Comparison of ENCODE assay signal across 8 mouse cellular contexts in the genomic region with DNA sequence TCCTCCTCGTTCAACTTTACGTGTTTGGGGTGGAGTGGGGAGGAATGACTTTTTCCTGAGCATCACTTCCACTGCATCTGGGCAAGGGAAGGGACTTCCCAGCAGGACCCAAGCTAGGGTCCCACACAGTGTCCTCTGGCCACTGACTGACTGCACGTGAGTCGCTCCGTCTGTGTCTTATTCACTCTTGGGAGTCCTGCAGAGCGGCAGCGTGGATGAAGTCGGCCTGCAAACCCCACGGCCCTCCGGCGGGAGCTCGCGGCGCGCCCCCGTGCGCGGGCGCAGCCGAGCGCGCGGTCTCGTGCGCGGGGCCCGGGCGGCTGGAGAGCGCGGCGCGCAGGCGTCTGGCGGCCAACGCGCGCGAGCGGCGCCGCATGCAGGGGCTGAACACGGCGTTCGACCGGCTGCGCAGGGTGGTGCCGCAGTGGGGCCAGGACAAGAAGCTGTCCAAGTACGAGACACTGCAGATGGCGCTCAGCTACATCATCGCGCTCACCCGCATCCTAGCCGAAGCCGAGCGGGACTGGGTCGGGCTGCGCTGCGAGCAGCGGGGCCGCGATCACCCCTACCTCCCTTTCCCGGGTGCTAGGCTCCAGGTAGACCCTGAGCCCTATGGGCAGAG. TPM values are rescaled to one million over a fixed set of nuclear protein-coding genes. Genes with fewer than 3 reads are reported as not detected.
DNase-seq lines count a peak whose midpoint lies in the region; ATAC-seq and TF ChIP-seq lines count a peak whose summit lies in the region.

No protein-coding gene starts in this region.

- H3K27me3 ChIP-seq in forebrain, embryonic 16.5 days (replicated peaks; ENCODE audit: control insufficient read depth, insufficient read depth, low read length): 0 out of 2 replicates have a peak, but pooled peaks cover 2% of the 10 kb centered on the region
- H3K27me3 ChIP-seq in hindbrain, embryonic 14.5 days (ENCODE audit: control insufficient read depth, insufficient read depth, low read length): peaks cover 15% of the 10 kb centered on the region
- H3K27me3 ChIP-seq in midbrain, embryonic 14.5 days (ENCODE audit: control insufficient read depth, insufficient read depth, low read length): no peaks in the 10 kb centered on the region
- H3K27me3 ChIP-seq in stomach, embryonic 16.5 days (ENCODE audit: control insufficient read depth, insufficient read depth, low read length): peaks cover 17% of the 10 kb centered on the region

- H3K27ac ChIP-seq in gastrocnemius, adult 2 months: no peak overlapping the region
- H3K27ac ChIP-seq in forebrain, embryonic 16.5 days (ENCODE audit: low read length): no peak overlapping the region
- peak overlapping the region; percentile 51; the same call in 1 of the 2 replicates for H3K27ac ChIP-seq in hindbrain, embryonic 14.5 days
- H3K27ac ChIP-seq in midbrain, embryonic 14.5 days (replicated peaks; ENCODE audit: low read depth, low read length): peak overlapping the region; percentile 61
- no peak overlapping the region for H3K27ac ChIP-seq in stomach, embryonic 16.5 days (ENCODE audit: low read length)

- H3K9me3 ChIP-seq in forebrain, embryonic 16.5 days (ENCODE audit: control insufficient read depth, low read length): no peaks in the 10 kb centered on the region
- no peaks in the 10 kb centered on the region for H3K9me3 ChIP-seq in hindbrain, embryonic 14.5 days (ENCODE audit: control insufficient read depth, low read length)
- no peaks in the 10 kb centered on the region for H3K9me3 ChIP-seq in midbrain, embryonic 14.5 days (ENCODE audit: control insufficient read depth, low read length)
- H3K9me3 ChIP-seq in stomach, embryonic 16.5 days (replicated peaks; ENCODE audit: control insufficient read depth, low read length): no peaks in the 10 kb centered on the region

- intact Hi-C loops in gastrocnemius, adult 2 months (cut with DNase I): no loop called here
- intact Hi-C loops in left cerebral cortex, postnatal 14 days (cut with DNase I): no loop called here

- TF ChIP-seq CTCF in gastrocnemius, adult 2 months (IDR thresholded peaks at IDR 0.05): no peak

- no peaks in the 10 kb centered on the region for H3K36me3 ChIP-seq in forebrain, embryonic 16.5 days (ENCODE audit: control insufficient read depth, insufficient read depth)
- no peaks in the 10 kb centered on the region for H3K36me3 ChIP-seq in hindbrain, embryonic 14.5 days (replicated peaks; ENCODE audit: control insufficient read depth, insufficient read depth)
- no peaks in the 10 kb centered on the region for H3K36me3 ChIP-seq in midbrain, embryonic 14.5 days (ENCODE audit: control insufficient read depth, insufficient read depth, low read length)
- no peaks in the 10 kb centered on the region for H3K36me3 ChIP-seq in stomach, embryonic 16.5 days (ENCODE audit: control insufficient read depth, insufficient read depth, low read length)

- peak overlapping the region; percentile 79 for H3K9ac ChIP-seq in forebrain, embryonic 16.5 days (replicated peaks; ENCODE audit: low read depth, low read length)
- H3K9ac ChIP-seq in hindbrain, embryonic 14.5 days: peak overlapping the region; percentile 77
- peak overlapping the region; percentile 66 for H3K9ac ChIP-seq in midbrain, embryonic 14.5 days (replicated peaks; ENCODE audit: low read length)
- peak overlapping the region; percentile 67 for H3K9ac ChIP-seq in stomach, embryonic 16.5 days (ENCODE audit: low read length)

- DNase-seq in gastrocnemius, adult 2 months: peak; percentile 73
- DNase-seq in gastrocnemius, adult 18-20 months (ENCODE audit: low spot score): no peak
- DNase-seq in cerebellum, adult 18-20 months: peak; percentile 90 to 94
- DNase-seq in hindbrain, embryonic 14.5 days (ENCODE audit: low spot score): peak; percentile 76
- DNase-seq in left cerebral cortex, postnatal 14 days (ENCODE audit: low spot score in 2 of 2): peak; percentile 62 to 74
- DNase-seq in midbrain, embryonic 14.5 days: peak; percentile 88

- H3K4me2 ChIP-seq in forebrain, embryonic 16.5 days (ENCODE audit: low read length): peak overlapping the region; percentile 98
- peak overlapping the region; percentile 97 for H3K4me2 ChIP-seq in hindbrain, embryonic 14.5 days (replicated peaks)
- peak overlapping the region; percentile 93 for H3K4me2 ChIP-seq in midbrain, embryonic 14.5 days (ENCODE audit: low read length)
- H3K4me2 ChIP-seq in stomach, embryonic 16.5 days (ENCODE audit: low read depth, low read length): peak overlapping the region; percentile 96

- WGBS in forebrain, embryonic 16.5 days: under 1% methylated on average over 62 of the region's 62 CpGs
- under 1% methylated on average over 62 of the region's 62 CpGs for WGBS in hindbrain, embryonic 14.5 days
- WGBS in midbrain, embryonic 14.5 days: under 1% methylated on average over 62 of the region's 62 CpGs
- WGBS in stomach, embryonic 16.5 days: under 1% methylated on average over 62 of the region's 62 CpGs

- peak overlapping the region; percentile 72 for H3K4me3 ChIP-seq in gastrocnemius, adult 2 months
- peak overlapping the region; percentile 75 for H3K4me3 ChIP-seq in forebrain, embryonic 16.5 days (replicated peaks; ENCODE audit: low read length)
- peak overlapping the region; percentile 65 for H3K4me3 ChIP-seq in hindbrain, embryonic 14.5 days (replicated peaks; ENCODE audit: low read length)
- peak overlapping the region; percentile 62 for H3K4me3 ChIP-seq in midbrain, embryonic 14.5 days (replicated peaks; ENCODE audit: low read depth, low read length)
- H3K4me3 ChIP-seq in stomach, embryonic 16.5 days (replicated peaks; ENCODE audit: low read length): peak overlapping the region; percentile 59

- ATAC-seq in forebrain, embryonic 16.5 days: peak; percentile 95
- ATAC-seq in hindbrain, embryonic 14.5 days (ENCODE audit: low FRiP score): peak; percentile 94
- peak; percentile 90 for ATAC-seq in midbrain, embryonic 14.5 days (ENCODE audit: low FRiP score, low TSS enrichment)
- peak; percentile 86 for ATAC-seq in stomach, embryonic 16.5 days (ENCODE audit: insufficient read depth, low FRiP score)

- H3K4me1 ChIP-seq in forebrain, embryonic 16.5 days (replicated peaks; ENCODE audit: control insufficient read depth, insufficient read depth, low read length): peaks cover 11% of the 10 kb centered on the region
- no peaks in the 10 kb centered on the region; the same call in 1 of the 2 replicates for H3K4me1 ChIP-seq in hindbrain, embryonic 14.5 days (replicated peaks; ENCODE audit: control insufficient read depth, insufficient read depth, low read length)
- peaks cover 6% of the 10 kb centered on the region for H3K4me1 ChIP-seq in midbrain, embryonic 14.5 days (ENCODE audit: control insufficient read depth, insufficient read depth, low read length)
- H3K4me1 ChIP-seq in stomach, embryonic 16.5 days (ENCODE audit: control insufficient read depth, insufficient read depth, low read length): 0 out of 2 replicates have a peak, but pooled peaks cover 6% of the 10 kb centered on the region

RNA-seq across cellular contexts. Expression of gene Atoh7, which starts 0.6 kb away (rescaled TPM):
- not detected for total RNA-seq in gastrocnemius, adult 2 months (2021)
- not detected for total RNA-seq in gastrocnemius, adult 18-20 months (2021)
- 0.94 and 0.98 TPM in 2 replicates for polyA plus RNA-seq in forebrain, embryonic 16.5 days (2015; fragmentation: Nextera tagmentation; extraction: Ambion mirVana)
- polyA plus RNA-seq in hindbrain, embryonic 14.5 days (2014; fragmentation: Nextera tagmentation; extraction: Ambion mirVana): 6.5 and 9.9 TPM in 2 replicates
- 1 to 10 TPM; 1.0 to 1.5 TPM for total RNA-seq in left cerebral cortex, postnatal 14 days (2021)
- polyA plus RNA-seq in midbrain, embryonic 14.5 days (2014; fragmentation: Nextera tagmentation; extraction: Ambion mirVana): 1.4 and 2.5 TPM in 2 replicates
- polyA plus RNA-seq in stomach, embryonic 16.5 days (2015; fragmentation: Nextera tagmentation; extraction: Ambion mirVana): not detected in 2 replicates

RNA-seq across cellular contexts. Expression of gene Pbld1, which starts 40.1 kb away (rescaled TPM):
- 1 to 10 TPM in 1 of 2 experiments, under 1 TPM in 1; 0.66 to 1.1 TPM for total RNA-seq in gastrocnemius, adult 2 months (2021)
- 1 to 10 TPM in 1 of 2 experiments, under 1 TPM in 1; 0.73 to 1.1 TPM for total RNA-seq in gastrocnemius, adult 18-20 months (2021)
- polyA plus RNA-seq in forebrain, embryonic 16.5 days (2015; fragmentation: Nextera tagmentation; extraction: Ambion mirVana): 0.62 and 0.99 TPM in 2 replicates
- polyA plus RNA-seq in hindbrain, embryonic 14.5 days (2014; fragmentation: Nextera tagmentation; extraction: Ambion mirVana): 0.39 and 0.75 TPM in 2 replicates
- total RNA-seq in left cerebral cortex, postnatal 14 days (2021): under 1 TPM in 1 of 2 experiments, not detected in 1; 0.29 TPM
- 0.58 and 0.93 TPM in 2 replicates for polyA plus RNA-seq in midbrain, embryonic 14.5 days (2014; fragmentation: Nextera tagmentation; extraction: Ambion mirVana)
- 6.1 and 6.9 TPM in 2 replicates for polyA plus RNA-seq in stomach, embryonic 16.5 days (2015; fragmentation: Nextera tagmentation; extraction: Ambion mirVana)

Comparison
In these comparisons a context has a peak if more than half of its experiments do, and no peak if none do; other contexts are left out.
1. H3K27ac ChIP-seq: peak in hindbrain, embryonic 14.5 days (single experiment) and midbrain, embryonic 14.5 days (single experiment); none in gastrocnemius, adult 2 months (single experiment), forebrain, embryonic 16.5 days (single experiment) and stomach, embryonic 16.5 days (single experiment).
2. Peak in every context shown above with its lines, with median percentiles within 50 percentile points of each other: H3K4me3 ChIP-seq, ATAC-seq, H3K4me2 ChIP-seq and H3K9ac ChIP-seq.